Mouse (Mus musculus) adrenal gland (tissue): Measurements from ENCODE around the gene Frzb.

Experiments used
- intact Hi-C: fragments of 180-260 bp; cut with DNase I; formaldehyde crosslinking; loops from one replicate; pipeline ENCODE4 v1.15.1; 2025

Frzb gene

GRCm38 (mm10) chr2:80433254-80433876 lies 14.1 kb downstream of the Frzb start:
- intact Hi-C loops = no loop called here

GRCm38 (mm10) chr2:80430357-80431053 lies 16.9 kb downstream of the Frzb start:
- intact Hi-C loops = no loop called here

GRCm38 (mm10) chr2:80423116-80423515 lies 24.3 kb downstream of the Frzb start:
- intact Hi-C loops = no loop called here

- intact Hi-C loops = no loop called here
Measured at GRCm38 (mm10) chr2:80421990-80422389, 25.4 kb downstream of the Frzb start.

GRCm38 (mm10) chr2:80416286-80416685 lies 31.1 kb downstream of the Frzb start:
- intact Hi-C loops = no loop called here

- intact Hi-C loops = no loop called here
Measured at GRCm38 (mm10) chr2:80414387-80414786, 33.0 kb downstream of the Frzb start.

GRCm38 (mm10) chr2:80413124-80413523 lies 34.3 kb downstream of the Frzb start:
- intact Hi-C loops = no loop called here

GRCm38 (mm10) chr2:80409893-80410574 lies 37.4 kb downstream of the Frzb start:
- intact Hi-C loops = no loop called here

- intact Hi-C loops = no loop called here
Measured at GRCm38 (mm10) chr2:80404770-80405169, 42.7 kb downstream of the Frzb start.

- intact Hi-C loops = no loop called here
Measured at GRCm38 (mm10) chr2:80398595-80399099, 48.8 kb downstream of the Frzb start.

GRCm38 (mm10) chr2:80396864-80397263 lies 50.6 kb downstream of the Frzb start:
- intact Hi-C loops = no loop called here

GRCm38 (mm10) chr2:80396057-80396456 lies 51.4 kb downstream of the Frzb start:
- intact Hi-C loops = no loop called here

- intact Hi-C loops = no loop called here
Measured at GRCm38 (mm10) chr2:80388341-80388740, 59.1 kb downstream of the Frzb start.

GRCm38 (mm10) chr2:80387668-80388067 lies 59.8 kb downstream of the Frzb start:
- intact Hi-C loops = no loop called here

- intact Hi-C loops = no loop called here
Measured at GRCm38 (mm10) chr2:80386255-80386654, 61.2 kb downstream of the Frzb start.

- intact Hi-C loops = no loop called here
Measured at GRCm38 (mm10) chr2:80384447-80384846, 63.0 kb downstream of the Frzb start.

GRCm38 (mm10) chr2:80379848-80380247 lies 67.6 kb downstream of the Frzb start:
- intact Hi-C loops = no loop called here

GRCm38 (mm10) chr2:80374892-80375291 lies 72.5 kb downstream of the Frzb start:
- intact Hi-C loops = no loop called here

- intact Hi-C loops = no loop called here
Measured at GRCm38 (mm10) chr2:80371458-80371857, 76.0 kb downstream of the Frzb start.
